Mouse (Mus musculus): Measurements from ENCODE around the gene Mlec.

- no peak for TF ChIP-seq MAX (IDR thresholded peaks at IDR 0.05; ENCODE audit: low read depth)
- TF ChIP-seq POLR2A (IDR thresholded peaks at IDR 0.05; ENCODE audit: insufficient read length, low read depth), result no peak
- TF ChIP-seq MYOD1 (IDR thresholded peaks at IDR 0.05; ENCODE audit: control insufficient read depth in 1 of 3, insufficient read length in 2 of 3, low read depth in 2 of 3), result no peak
- no peak for TF ChIP-seq USF1 (IDR thresholded peaks at IDR 0.05; ENCODE audit: low read depth)
- TF ChIP-seq CEBPB (IDR thresholded peaks at IDR 0.05; ENCODE audit: insufficient read depth, poor library complexity, severe bottlenecking), result no peak
Measured at GRCm38 (mm10) chr5:115188824-115189223, 30.8 kb upstream of the Mlec start.

Data from myocyte (in vitro differentiated cells).